Mouse (Mus musculus) brown adipose tissue, adult 24 weeks (tissue): ENCODE measurements around the gene Got2. TPM values are rescaled to one million over a fixed set of nuclear protein-coding genes. Genes with fewer than 3 reads are reported as not detected.
"Not testable (repeated sequence)": the region's sequence is repeated elsewhere in the genome, so short reads cannot be mapped to it uniquely, and the experiment has no call there.

Experiments
- H3K27ac ChIP-seq: fragments of 200-500 bp; replicated peaks from 2 replicates; pipeline ENCODE4 v1.5.1; 2012; ENCODE audit warnings: low read depth, mild to moderate bottlenecking, low read length
- H3K4me1 ChIP-seq: fragments of 200-500 bp; 2 replicates; pipeline ENCODE4 v1.6.1; 2012; ENCODE audit warnings: low read length, mixed read lengths; ENCODE audit not compliant: control insufficient read depth, insufficient read depth, insufficient read length
- H3K4me3 ChIP-seq: fragments of 200-500 bp; 2 replicates; pipeline ENCODE4 v1.5.1; 2012; ENCODE audit warnings: low read depth, mild to moderate bottlenecking, low read length, moderate library complexity; ENCODE audit not compliant: insufficient read depth
- polyA plus RNA-seq: library from polyadenylated mRNA; stranded (reverse); fragments of >200 nt; gene quantifications from 2 replicates; pipeline ENCODE4 v1.2.4, GENCODE M21; 2012; ENCODE audit not compliant: missing spikeins, insufficient read depth, insufficient read length

The Got2 gene
- polyA plus RNA-seq, 1 experiment: 21.0 TPM

- Histone ChIP-seq H3K4me1 (peaks cover 3% of the 10 kb centered on the region), H3K4me3 (no peak overlapping the region), H3K27ac (no peak overlapping the region)
These were observed 40.2 kb downstream of the Got2 start for GRCm38 (mm10) chr8:95848061-95848551.

- Histone ChIP-seq H3K4me1 (no peaks in the 10 kb centered on the region), H3K4me3 (no peak overlapping the region), H3K27ac (no peak overlapping the region)
These were observed 43.3 kb downstream of the Got2 start for GRCm38 (mm10) chr8:95845026-95845425.

GRCm38 (mm10) chr8:95843968-95844367, 44.4 kb downstream of the Got2 start:
- H3K4me3 ChIP-seq: no peak overlapping the region
- H3K4me1 ChIP-seq: no peaks in the 10 kb centered on the region
- H3K27ac ChIP-seq: no peak overlapping the region

- Histone ChIP-seq H3K4me3 (no peak overlapping the region), H3K27ac (no peak overlapping the region), H3K4me1 (no peaks in the 10 kb centered on the region)
These were observed 46.9 kb downstream of the Got2 start for GRCm38 (mm10) chr8:95841436-95841835.

GRCm38 (mm10) chr8:95839289-95839688, 49.1 kb downstream of the Got2 start:
- no peak overlapping the region for H3K4me3 ChIP-seq
- H3K4me1 ChIP-seq: no peaks in the 10 kb centered on the region
- no peak overlapping the region for H3K27ac ChIP-seq

GRCm38 (mm10) chr8:95837266-95837665, 51.1 kb downstream of the Got2 start:
- Histone ChIP-seq H3K4me1 (no peaks in the 10 kb centered on the region), H3K4me3 (no peak overlapping the region), H3K27ac (no peak overlapping the region)

GRCm38 (mm10) chr8:95835891-95836290, 52.5 kb downstream of the Got2 start:
- H3K27ac ChIP-seq: no peak overlapping the region
- no peak overlapping the region for H3K4me3 ChIP-seq
- no peaks in the 10 kb centered on the region for H3K4me1 ChIP-seq

GRCm38 (mm10) chr8:95833435-95833984, 54.8 kb downstream of the Got2 start:
- Histone ChIP-seq H3K4me3 (no peak overlapping the region), H3K4me1 (no peaks in the 10 kb centered on the region), H3K27ac (no peak overlapping the region)

GRCm38 (mm10) chr8:95832603-95833434, 55.5 kb downstream of the Got2 start:
- Histone ChIP-seq H3K4me3 (no peak overlapping the region), H3K4me1 (no peaks in the 10 kb centered on the region), H3K27ac (no peak overlapping the region)

GRCm38 (mm10) chr8:95830144-95830543, 58.2 kb downstream of the Got2 start:
- Histone ChIP-seq H3K4me1 (no peaks in the 10 kb centered on the region), H3K4me3 (no peak overlapping the region), H3K27ac (no peak overlapping the region)

GRCm38 (mm10) chr8:95825162-95825561, 63.2 kb downstream of the Got2 start, which contains the start of gene Sap18b:
TSS of gene Sap18b (plus strand) at chr8:95825346.
- not testable (repeated sequence) for H3K4me1 ChIP-seq, H3K27ac ChIP-seq, H3K4me3 ChIP-seq

- no peak overlapping the region for H3K4me3 ChIP-seq
- H3K27ac ChIP-seq: no peak overlapping the region
- H3K4me1 ChIP-seq: no peaks in the 10 kb centered on the region
These were observed 65.6 kb downstream of the Got2 start for GRCm38 (mm10) chr8:95822699-95823098.

GRCm38 (mm10) chr8:95822096-95822495, 66.3 kb downstream of the Got2 start:
- H3K27ac ChIP-seq: no peak overlapping the region
- no peak overlapping the region for H3K4me3 ChIP-seq
- H3K4me1 ChIP-seq: no peaks in the 10 kb centered on the region

- H3K4me1 ChIP-seq: no peaks in the 10 kb centered on the region
- no peak overlapping the region for H3K27ac ChIP-seq
- no peak overlapping the region for H3K4me3 ChIP-seq
These were observed 67.1 kb downstream of the Got2 start for GRCm38 (mm10) chr8:95821266-95821665.

GRCm38 (mm10) chr8:95818211-95818610, 70.1 kb downstream of the Got2 start:
- Histone ChIP-seq H3K4me3 (no peak overlapping the region), H3K4me1 (no peaks in the 10 kb centered on the region), H3K27ac (no peak overlapping the region)

GRCm38 (mm10) chr8:95817597-95817996, 70.8 kb downstream of the Got2 start:
- H3K27ac ChIP-seq: no peak overlapping the region
- no peak overlapping the region for H3K4me3 ChIP-seq
- H3K4me1 ChIP-seq: no peaks in the 10 kb centered on the region
